Mouse (Mus musculus) testis, adult 2 months (tissue): ENCODE results near the gene Tnnt1. TPM values are rescaled to one million over a fixed set of nuclear protein-coding genes. Genes with fewer than 3 reads are reported as not detected.

ENCODE experiments used
- H3K27ac ChIP-seq: fragments of 200-500 bp; 2 replicates; pipeline ENCODE4 v1.5.1; 2012; ENCODE audit warnings: low read depth, low read length; ENCODE audit not compliant: control insufficient read depth, insufficient read depth
- H3K27me3 ChIP-seq: fragments of 200-500 bp; 2 replicates; pipeline ENCODE4 v1.6.1; 2012; ENCODE audit warnings: mild to moderate bottlenecking, low read length, moderate library complexity; ENCODE audit not compliant: control insufficient read depth, insufficient read depth
- H3K36me3 ChIP-seq: fragments of 200-500 bp; 2 replicates; pipeline ENCODE4 v1.6.1; 2012; ENCODE audit warnings: mild to moderate bottlenecking, low read length; ENCODE audit not compliant: control insufficient read depth, insufficient read depth
- H3K4me1 ChIP-seq: fragments of 200-500 bp; 2 replicates; pipeline ENCODE4 v1.6.1; 2012; ENCODE audit warnings: low read length; ENCODE audit not compliant: control insufficient read depth, insufficient read depth
- H3K4me3 ChIP-seq: fragments of 200-500 bp; 2 replicates; pipeline ENCODE4 v1.5.1; 2012; ENCODE audit warnings: low read depth, mild to moderate bottlenecking, low read length, moderate library complexity, mixed read lengths; ENCODE audit not compliant: control insufficient read depth
- CTCF ChIP-seq: fragments of 200-500 bp; IDR thresholded peaks from 2 replicates; pipeline ENCODE4 v1.5.1; 2012; ENCODE audit warnings: low read depth, mild to moderate bottlenecking, inconsistent platforms, low read length, moderate library complexity; ENCODE audit not compliant: control insufficient read depth, insufficient read depth, insufficient replicate concordance
- POLR2A ChIP-seq: fragments of 200-500 bp; IDR thresholded peaks from 2 replicates; pipeline ENCODE4 v1.6.1; 2012; ENCODE audit warnings: low read depth, mild to moderate bottlenecking, inconsistent platforms, low read length, moderate library complexity; ENCODE audit not compliant: control insufficient read depth
- polyA plus RNA-seq: library from polyadenylated mRNA; depleted of rRNA; stranded (reverse); fragments of >200 nt; gene quantifications from 2 replicates; pipeline ENCODE4 v1.2.3, GENCODE M21; 2012

Gene Tnnt1
- polyA plus RNA-seq, 1 experiment, result 0.62 TPM

GRCm38 (mm10) chr7:4491308-4491707, 24.9 kb downstream of the Tnnt1 start:
- TF ChIP-seq CTCF (no peak), POLR2A (no peak)
- H3K36me3 ChIP-seq, result peaks cover 2% of the 10 kb centered on the region
- H3K4me3 ChIP-seq, result no peak overlapping the region
- H3K4me1 ChIP-seq, result peaks cover 6% of the 10 kb centered on the region; the same call in 1 of the 2 replicates
- no peaks in the 10 kb centered on the region for H3K27me3 ChIP-seq
- peak overlapping the region; percentile 69 for H3K27ac ChIP-seq

GRCm38 (mm10) chr7:4482281-4482680, 33.9 kb downstream of the Tnnt1 start:
- H3K27me3 ChIP-seq, result no peaks in the 10 kb centered on the region
- H3K4me1 ChIP-seq, result peaks cover 16% of the 10 kb centered on the region
- TF ChIP-seq CTCF (no peak), POLR2A (no peak)
- H3K36me3 ChIP-seq, result no peaks in the 10 kb centered on the region; the same call in none of the 2 replicates
- no peak overlapping the region for H3K27ac ChIP-seq
- H3K4me3 ChIP-seq, result no peak overlapping the region

DNA sequence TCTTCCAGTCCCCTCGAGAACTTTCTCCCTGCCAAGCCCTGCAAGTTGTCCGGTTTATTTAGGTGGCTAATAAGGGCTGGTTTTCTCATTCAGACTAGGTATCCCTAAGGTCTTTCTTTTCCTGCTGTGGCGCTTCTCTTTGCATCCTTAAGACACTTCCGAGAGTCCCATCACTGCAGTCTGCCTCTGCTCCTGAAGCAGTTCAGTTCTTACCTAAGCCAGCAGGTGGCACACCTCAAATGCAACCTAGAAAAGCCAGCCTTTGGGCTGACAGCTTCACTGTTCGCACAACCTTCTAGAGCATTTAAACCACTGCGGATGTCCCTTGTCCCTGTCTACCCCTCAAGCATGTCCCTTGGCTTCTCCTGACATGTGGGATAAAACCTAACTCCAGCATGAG, 36.5 kb downstream of the Tnnt1 start:
- peaks cover 16% of the 10 kb centered on the region for H3K4me1 ChIP-seq
- H3K4me3 ChIP-seq, result no peak overlapping the region
- H3K27me3 ChIP-seq, result no peaks in the 10 kb centered on the region
- H3K27ac ChIP-seq, result no peak overlapping the region
- no peaks in the 10 kb centered on the region; the same call in none of the 2 replicates for H3K36me3 ChIP-seq
- no peak for TF ChIP-seq POLR2A
- TF ChIP-seq CTCF, result peak; percentile 28; the same call in 1 of the 2 replicates

DNA sequence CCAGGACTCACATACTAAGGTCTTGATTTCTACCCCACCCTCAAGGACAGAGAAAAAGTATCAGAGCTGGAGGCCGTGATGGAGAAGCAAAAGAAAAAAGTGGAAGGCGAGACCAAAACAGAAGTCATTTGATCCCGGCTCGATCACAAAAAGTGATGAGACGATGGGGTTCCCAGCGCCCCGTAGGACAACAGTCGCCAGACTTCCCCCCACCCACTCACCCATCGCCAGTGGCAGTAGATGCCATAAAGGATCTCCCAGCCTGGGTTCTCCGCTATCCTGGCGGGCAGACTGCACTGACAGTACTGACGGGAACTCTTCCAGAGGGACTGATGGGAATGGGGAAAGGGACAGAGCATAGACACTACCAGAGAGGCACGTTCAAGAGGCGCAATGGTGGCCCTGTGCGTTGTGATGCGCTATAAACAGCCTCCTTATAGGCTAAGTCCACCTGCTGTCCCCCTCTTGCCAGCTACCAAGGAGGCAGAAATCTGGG, 37.3 kb downstream of the Tnnt1 start:
- no peaks in the 10 kb centered on the region for H3K27me3 ChIP-seq
- peak overlapping the region; percentile 66 for H3K4me3 ChIP-seq
- TF ChIP-seq POLR2A (no peak), CTCF (no peak)
- H3K4me1 ChIP-seq, result peaks cover 18% of the 10 kb centered on the region
- peak overlapping the region; percentile 44 for H3K27ac ChIP-seq
- H3K36me3 ChIP-seq, result no peaks in the 10 kb centered on the region; the same call in none of the 2 replicates

GRCm38 (mm10) chr7:4478021-4478795, 38.0 kb downstream of the Tnnt1 start:
- peak overlapping the region; percentile 65 for H3K27ac ChIP-seq

GRCm38 (mm10) chr7:4473940-4474339, 42.2 kb downstream of the Tnnt1 start:
- no peak overlapping the region for H3K4me3 ChIP-seq
- TF ChIP-seq CTCF, result no peak
- no peak for TF ChIP-seq POLR2A
- peaks cover 21% of the 10 kb centered on the region for H3K4me1 ChIP-seq
- H3K27me3 ChIP-seq, result no peaks in the 10 kb centered on the region
- no peaks in the 10 kb centered on the region for H3K36me3 ChIP-seq
- no peak overlapping the region for H3K27ac ChIP-seq

More at GRCm38 (mm10) chr7:4478021-4478795, 38.0 kb downstream of the Tnnt1 start:
- H3K4me1 ChIP-seq, result peaks cover 19% of the 10 kb centered on the region
- TF ChIP-seq CTCF, result no peak
- TF ChIP-seq POLR2A, result peak; percentile 45; the same call in 1 of the 2 replicates
- peak overlapping the region; percentile 66 for H3K4me3 ChIP-seq
- H3K27me3 ChIP-seq, result no peaks in the 10 kb centered on the region
- no peaks in the 10 kb centered on the region; the same call in none of the 2 replicates for H3K36me3 ChIP-seq

GRCm38 (mm10) chr7:4471179-4471555, 45.0 kb downstream of the Tnnt1 start:
- H3K36me3 ChIP-seq, result no peaks in the 10 kb centered on the region

More at GRCm38 (mm10) chr7:4471179-4471555, 45.0 kb downstream of the Tnnt1 start:
- H3K27me3 ChIP-seq, result no peaks in the 10 kb centered on the region
- no peak overlapping the region; the same call in 1 of the 2 replicates for H3K4me3 ChIP-seq
- no peak overlapping the region for H3K27ac ChIP-seq
- H3K4me1 ChIP-seq, result peaks cover 10% of the 10 kb centered on the region; the same call in 1 of the 2 replicates
- TF ChIP-seq CTCF, result peak; percentile 39; the same call in 1 of the 2 replicates
- no peak for TF ChIP-seq POLR2A
